Mouse (Mus musculus) cortical plate, adult 2 months (tissue): ENCODE data around the gene Arhgap4. TPM values are rescaled to one million over a fixed set of nuclear protein-coding genes. Genes with fewer than 3 reads are reported as not detected.

Source experiments
- H3K27ac ChIP-seq: fragments of 200-500 bp; 2 replicates; pipeline ENCODE4 v1.5.1; 2012; ENCODE audit warnings: low read length, control low read depth, inconsistent platforms; ENCODE audit not compliant: insufficient read depth
- H3K4me1 ChIP-seq: fragments of 200-500 bp; 2 replicates; pipeline ENCODE4 v1.6.1; 2011; ENCODE audit warnings: low read length; ENCODE audit not compliant: control insufficient read depth, insufficient read depth
- H3K4me3 ChIP-seq: fragments of 200-500 bp; 2 replicates; pipeline ENCODE4 v1.5.1; 2011; ENCODE audit warnings: mild to moderate bottlenecking, low read length, control low read depth; ENCODE audit not compliant: insufficient read depth
- CTCF ChIP-seq: fragments of 200-500 bp; IDR thresholded peaks from 2 replicates; pipeline ENCODE4 v1.5.1; 2011; ENCODE audit warnings: mild to moderate bottlenecking, control low read depth, low read length; ENCODE audit not compliant: insufficient read depth; ENCODE audit errors: extremely low read depth
- POLR2A ChIP-seq: fragments of 200-500 bp; IDR thresholded peaks from 2 replicates; pipeline ENCODE4 v1.6.1; 2011; ENCODE audit warnings: mild to moderate bottlenecking, low read length, control low read depth; ENCODE audit not compliant: insufficient read depth; ENCODE audit errors: extremely low read depth
- polyA plus RNA-seq: library from polyadenylated mRNA; depleted of rRNA; stranded (reverse); fragments of >200 nt; gene quantifications from 2 replicates; pipeline ENCODE4 v1.2.3, GENCODE M21; 2012; rRNA removed

The Arhgap4 gene
- polyA plus RNA-seq, result 6.5 and 7.9 TPM in 2 replicates

DNA sequence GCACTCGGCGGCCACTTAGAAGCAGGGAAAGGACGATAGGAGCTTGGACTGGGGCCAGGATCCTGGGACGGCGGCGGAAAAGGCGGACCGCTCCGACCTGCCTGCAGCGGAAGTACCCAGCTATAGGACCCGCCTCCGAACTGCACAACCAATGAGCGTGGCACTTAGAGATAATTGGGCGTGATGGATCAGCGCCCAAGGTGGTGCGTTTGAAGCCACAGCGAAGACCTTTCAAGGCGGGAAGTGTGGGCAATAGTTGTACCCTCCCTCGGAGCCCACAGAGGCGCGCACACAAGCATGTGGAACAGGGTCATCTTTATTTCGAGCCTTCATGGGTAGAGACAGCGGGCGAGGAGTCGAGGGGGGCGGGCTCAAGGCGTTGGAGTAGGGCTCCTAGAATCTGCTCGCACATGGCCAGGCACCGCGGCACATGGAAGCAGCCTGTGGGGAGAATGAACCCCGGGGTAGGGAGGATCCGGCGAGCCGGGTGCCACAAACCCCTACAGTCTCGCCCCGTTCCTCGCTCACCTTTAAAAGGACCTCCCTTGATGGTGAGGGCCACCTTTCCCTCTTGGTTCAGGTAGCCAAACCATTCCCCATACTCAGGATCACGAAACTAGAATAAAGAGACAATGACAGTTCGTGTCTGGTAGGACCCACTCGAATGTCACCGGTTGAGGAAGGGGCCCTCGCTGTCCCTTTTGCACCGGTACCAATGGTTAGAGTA is at the start of gene Arhgap4, which contains the start of gene Naa10:
Arhgap4 (minus strand) TSS at position 48 of the 727 bp plus-strand sequence.
Naa10 (minus strand) TSS at position 122 of the 727 bp plus-strand sequence.
- H3K4me3 ChIP-seq, result peak within 1 kb of the TSS; percentile 78
- no peak within 1 kb of the TSS for H3K27ac ChIP-seq
- no peak for TF ChIP-seq POLR2A
- TF ChIP-seq CTCF, result no peak
- no peaks in the 10 kb centered on the region for H3K4me1 ChIP-seq

DNA sequence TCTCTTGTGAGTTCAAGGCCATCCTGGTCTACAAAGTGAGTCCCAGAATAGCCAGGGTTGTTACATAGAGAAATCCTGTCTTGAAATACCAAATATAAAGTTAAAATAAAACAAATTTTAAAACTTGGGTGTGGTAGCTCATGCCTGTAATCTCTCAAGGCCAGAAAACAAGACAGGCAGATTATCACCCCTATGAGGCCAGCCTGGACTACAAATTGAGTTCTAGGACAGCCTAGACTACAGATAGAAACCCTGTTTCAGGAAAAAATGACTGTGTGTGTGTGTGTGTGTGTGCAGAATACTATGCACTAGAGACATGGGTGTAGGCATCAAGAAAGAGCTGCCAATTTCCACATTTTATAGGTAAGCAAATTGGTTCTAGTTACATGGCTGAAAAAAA is 49.1 kb upstream of the Arhgap4 start:
- H3K27ac ChIP-seq, result no peak overlapping the region
- no peak overlapping the region for H3K4me3 ChIP-seq
- H3K4me1 ChIP-seq, result no peaks in the 10 kb centered on the region
- TF ChIP-seq POLR2A (no peak), CTCF (no peak)

DNA sequence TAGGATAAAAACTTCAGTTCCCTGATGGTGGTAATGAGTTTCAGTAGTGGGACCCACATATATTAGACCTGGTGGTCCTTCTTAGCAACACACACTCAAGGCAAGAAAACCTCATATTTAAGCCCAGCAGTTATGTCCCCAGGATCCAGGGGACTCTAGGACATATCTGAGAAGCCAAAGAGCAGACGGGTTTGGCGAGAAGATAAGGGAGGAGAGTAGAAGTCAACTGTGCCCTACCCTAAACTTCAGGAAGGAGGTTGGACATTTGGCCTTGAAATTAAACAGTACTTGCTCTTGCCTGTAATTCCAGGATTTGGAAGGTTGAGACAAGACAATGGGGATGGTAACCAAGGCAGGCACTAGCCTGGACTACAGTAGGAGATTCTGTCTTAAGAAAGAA is 48.1 kb upstream of the Arhgap4 start:
- Histone ChIP-seq H3K27ac (no peak overlapping the region), H3K4me1 (no peaks in the 10 kb centered on the region), H3K4me3 (no peak overlapping the region)
- no peak for TF ChIP-seq CTCF
- TF ChIP-seq POLR2A, result no peak

DNA sequence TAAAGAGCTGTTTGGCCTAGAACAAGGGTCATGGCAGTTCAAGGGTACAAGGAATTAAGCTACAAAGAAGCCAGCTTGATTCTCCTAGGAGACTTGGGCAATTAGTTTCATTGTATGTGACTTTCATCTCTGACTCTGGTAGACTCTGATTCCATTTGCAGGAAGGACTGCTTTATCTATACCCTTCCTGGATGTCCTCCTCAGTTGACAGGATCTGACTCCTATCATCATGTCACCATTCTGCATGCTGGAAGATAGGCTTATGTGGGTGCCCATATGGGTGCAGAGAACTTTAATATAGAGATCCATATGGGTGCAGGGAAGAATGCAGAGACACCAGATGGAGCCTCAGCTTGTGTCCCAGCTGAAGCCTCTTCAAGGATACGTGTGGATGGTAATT is 47.5 kb upstream of the Arhgap4 start:
- TF ChIP-seq CTCF, result no peak
- TF ChIP-seq POLR2A, result no peak
- no peaks in the 10 kb centered on the region for H3K4me1 ChIP-seq
- no peak overlapping the region for H3K4me3 ChIP-seq
- no peak overlapping the region for H3K27ac ChIP-seq

DNA sequence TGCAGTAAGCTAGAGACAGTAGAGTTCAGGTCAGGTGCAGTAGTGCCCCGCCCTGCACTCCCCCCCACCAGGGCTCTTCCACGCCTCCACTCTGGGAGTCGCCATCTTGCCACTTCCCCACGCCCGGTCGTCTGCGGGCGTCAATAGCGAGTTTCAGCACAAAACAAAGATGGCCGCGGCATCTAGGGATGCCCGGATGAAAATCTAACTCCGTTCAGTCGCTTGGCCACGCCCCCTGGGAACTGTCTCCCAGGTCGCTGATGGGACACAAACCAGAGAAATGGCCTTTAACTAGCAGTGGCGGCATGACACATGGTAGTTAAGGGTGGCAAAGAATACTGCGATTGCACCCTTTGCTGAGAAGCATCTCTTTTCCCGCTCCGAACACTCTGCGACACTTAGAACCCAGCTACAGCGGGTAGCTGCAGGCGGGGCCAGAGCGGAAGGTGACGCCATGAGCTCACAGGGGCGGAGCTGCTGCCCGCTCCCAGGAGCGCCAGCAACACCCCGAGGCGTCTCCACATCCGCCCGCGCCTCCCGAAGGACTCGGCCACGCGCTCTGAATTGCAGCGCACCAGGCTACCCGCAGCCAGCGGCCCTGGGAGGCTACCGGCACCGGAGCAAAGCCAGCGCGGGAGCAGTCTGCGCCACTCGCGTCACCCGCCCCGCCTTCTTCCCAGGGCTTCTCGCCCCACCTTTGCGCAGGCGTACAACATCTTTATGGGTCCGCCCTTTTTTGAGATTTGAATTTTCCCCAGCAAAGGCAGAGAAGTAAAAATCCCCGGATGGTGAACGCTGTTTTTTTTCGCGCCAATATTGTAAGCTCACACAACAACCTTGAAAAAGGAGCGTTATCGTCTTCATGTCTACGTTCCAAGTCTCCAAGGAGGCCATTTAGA is 45.8 kb upstream of the Arhgap4 start:
- Histone ChIP-seq H3K4me3 (peak overlapping the region; percentile 91), H3K27ac (peak overlapping the region; percentile 98), H3K4me1 (peaks cover 2% of the 10 kb centered on the region; the same call in 1 of the 2 replicates)
- TF ChIP-seq POLR2A (no peak), CTCF (no peak)

DNA sequence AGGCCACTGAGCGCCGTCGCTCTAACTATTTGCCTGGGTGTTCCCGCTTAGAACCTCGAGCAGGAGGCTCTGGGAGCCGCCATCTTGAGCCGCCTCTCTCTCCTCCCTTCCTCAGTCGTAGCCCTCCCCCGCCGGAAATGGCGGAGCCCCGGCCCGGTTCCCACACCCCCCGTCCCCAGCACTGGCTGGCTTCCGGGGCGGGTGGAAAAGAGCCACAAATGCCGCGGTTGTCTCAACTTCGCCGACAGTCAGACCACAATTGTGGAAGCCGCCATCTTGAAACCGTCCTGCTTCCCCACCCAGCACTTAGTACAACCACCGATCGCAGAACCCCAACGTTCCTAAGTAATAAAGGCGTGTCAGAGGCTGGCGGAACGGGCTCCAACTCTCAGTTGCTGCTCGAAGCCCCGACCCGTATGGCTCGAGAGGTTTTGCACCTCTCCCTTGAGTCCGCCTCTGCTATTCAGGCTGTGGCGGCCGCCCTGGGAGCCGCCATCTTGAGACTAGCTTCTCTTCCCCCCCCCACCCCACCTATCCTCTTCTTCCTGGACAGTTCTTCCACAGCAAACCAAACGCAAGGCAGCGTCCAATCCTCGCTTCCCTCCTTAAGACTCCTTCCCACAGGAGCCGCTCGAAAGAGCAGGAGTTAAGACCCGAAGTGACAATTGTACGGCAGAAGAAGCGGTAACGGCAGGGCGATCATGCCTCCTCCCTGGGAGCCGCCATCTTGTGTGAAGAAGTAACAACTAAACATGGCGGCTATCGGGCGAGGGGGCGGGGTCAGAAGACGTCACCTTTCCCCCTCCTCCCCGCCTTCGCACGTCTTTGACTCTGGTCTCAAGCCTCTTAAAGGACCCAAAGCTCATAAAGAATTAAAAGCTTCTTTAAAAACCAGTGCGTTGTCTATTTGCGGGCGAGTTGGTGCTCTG is 44.8 kb upstream of the Arhgap4 start, which contains the start of gene Hcfc1:
Hcfc1 (minus strand) TSS at position 110 of the 929 bp plus-strand sequence.
- Histone ChIP-seq H3K4me1 (peaks cover 2% of the 10 kb centered on the region; the same call in 1 of the 2 replicates), H3K4me3 (peak within 1 kb of the TSS; percentile 91), H3K27ac (peak within 1 kb of the TSS; percentile 98)
- TF ChIP-seq CTCF (no peak), POLR2A (no peak)

DNA sequence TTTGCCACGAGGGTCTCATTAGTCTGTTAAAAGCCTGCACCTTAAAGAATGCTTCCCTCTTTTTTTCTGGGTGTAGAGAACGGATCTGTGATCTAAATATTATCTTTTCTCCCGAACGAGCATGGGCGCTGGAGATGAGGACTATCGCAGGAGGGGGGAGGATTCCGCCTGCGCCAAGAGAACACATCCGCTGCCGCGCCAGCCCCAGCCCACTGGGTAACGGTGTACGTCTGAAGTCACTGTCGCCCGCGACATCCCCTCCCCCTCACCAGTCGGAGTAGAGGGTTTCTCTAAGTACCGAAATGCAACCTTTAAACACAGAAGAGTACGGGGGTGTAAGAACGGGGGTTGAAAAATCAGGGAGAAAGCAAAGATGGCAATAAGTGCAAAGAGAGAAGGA is 43.6 kb upstream of the Arhgap4 start:
- no peak for TF ChIP-seq POLR2A
- TF ChIP-seq CTCF, result no peak
- Histone ChIP-seq H3K4me3 (peak overlapping the region; percentile 91), H3K4me1 (peaks cover 2% of the 10 kb centered on the region; the same call in 1 of the 2 replicates), H3K27ac (peak overlapping the region; percentile 91)

DNA sequence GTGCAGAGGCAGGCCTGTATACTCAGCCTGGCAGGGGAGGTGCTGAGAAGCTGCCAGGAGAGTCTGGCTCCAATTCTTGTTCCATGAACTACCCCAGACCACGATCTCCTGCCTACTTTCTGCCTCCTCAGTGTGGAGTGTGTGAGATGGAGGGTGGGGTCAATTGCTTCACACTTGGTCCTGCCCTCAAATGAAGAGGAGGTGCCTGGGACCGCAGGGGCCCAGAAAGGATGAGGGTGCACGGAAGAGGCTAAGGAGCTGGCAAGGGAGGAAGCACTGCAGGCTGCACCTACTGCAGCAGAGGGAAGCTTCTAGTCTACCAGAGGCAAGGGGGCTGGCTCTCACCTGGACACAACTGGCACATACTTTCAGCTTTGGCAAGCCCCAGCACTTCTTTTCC is 42.7 kb upstream of the Arhgap4 start:
- Histone ChIP-seq H3K27ac (no peak overlapping the region), H3K4me3 (peak overlapping the region; percentile 91)
- no peak for TF ChIP-seq POLR2A
- TF ChIP-seq CTCF, result no peak

DNA sequence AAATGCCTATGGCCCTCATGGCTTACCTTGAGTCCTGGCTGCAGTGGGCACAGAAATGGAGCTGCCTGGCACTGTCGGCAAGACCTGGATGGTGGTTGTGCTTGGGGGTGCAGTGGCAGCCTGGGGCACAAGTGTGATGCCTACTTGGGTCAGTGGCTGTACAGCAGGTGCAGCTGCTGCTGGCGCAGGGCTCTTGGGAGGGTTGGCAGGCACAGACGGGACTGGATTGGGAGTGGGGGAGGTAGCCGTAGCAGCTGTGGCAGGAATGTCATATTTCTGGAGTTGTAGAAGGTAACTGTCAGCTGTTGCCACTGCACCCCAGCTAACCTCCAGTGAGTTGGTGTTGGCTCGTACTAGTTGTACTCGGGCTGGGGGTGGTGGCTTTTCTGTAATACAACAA is 33.3 kb upstream of the Arhgap4 start:
- TF ChIP-seq CTCF, result no peak
- no peak for TF ChIP-seq POLR2A
- Histone ChIP-seq H3K4me3 (no peak overlapping the region), H3K4me1 (no peaks in the 10 kb centered on the region), H3K27ac (no peak overlapping the region)

More for the DNA sequence above, 42.7 kb upstream of the Arhgap4 start:
- H3K4me1 ChIP-seq, result peaks cover 2% of the 10 kb centered on the region; the same call in 1 of the 2 replicates
